Mouse (Mus musculus) kidney, postnatal 10 days (tissue): ENCODE measurements at regions not wholly inside any gene's neighbourhood (a gene's known extent, or its start where the extent isn't known, plus 50 kb on each side); places are given as distances from the start of the nearest gene placed in this dataset.

ENCODE experiments used
- DNase-seq: peaks from one replicate; pipeline ENCODE4 v3.0.0; 2021; ENCODE audit warnings: mixed read lengths

- DNase-seq: no peak
These were observed 417.3 kb upstream of the Mgmt start for GRCm38 (mm10) chr7:136477135-136477534.

- no peak for DNase-seq
These were observed 413.7 kb upstream of the Mgmt start for GRCm38 (mm10) chr7:136480641-136481202.

- no peak for DNase-seq
These were observed 411.2 kb upstream of the Mgmt start for GRCm38 (mm10) chr7:136483237-136483636.

GRCm38 (mm10) chr7:136487556-136487955, 406.9 kb upstream of the Mgmt start:
- DNase-seq: no peak

- DNase-seq: no peak
These were observed 399.6 kb upstream of the Mgmt start for GRCm38 (mm10) chr7:136494862-136495261.

GRCm38 (mm10) chr7:136496335-136497242, 397.8 kb upstream of the Mgmt start:
- DNase-seq: no peak

- DNase-seq: no peak
These were observed 394.4 kb upstream of the Mgmt start for GRCm38 (mm10) chr7:136500059-136500458.

- no peak for DNase-seq
These were observed 393.3 kb upstream of the Mgmt start for GRCm38 (mm10) chr7:136501094-136501493.

GRCm38 (mm10) chr7:136501855-136502847, 392.3 kb upstream of the Mgmt start:
- DNase-seq: peak; percentile 86

- DNase-seq: no peak
These were observed 383.0 kb upstream of the Mgmt start for GRCm38 (mm10) chr7:136511389-136511788.

GRCm38 (mm10) chr7:136515376-136515775, 379.0 kb upstream of the Mgmt start:
- DNase-seq: no peak

GRCm38 (mm10) chr7:136525821-136526220, 368.6 kb upstream of the Mgmt start:
- DNase-seq: no peak

GRCm38 (mm10) chr7:136530006-136530785, 364.2 kb upstream of the Mgmt start:
- no peak for DNase-seq

- DNase-seq: no peak
These were observed 363.1 kb upstream of the Mgmt start for GRCm38 (mm10) chr7:136531301-136531700.

GRCm38 (mm10) chr7:136541876-136542655, 352.3 kb upstream of the Mgmt start:
- no peak for DNase-seq

- DNase-seq: no peak
These were observed 351.5 kb upstream of the Mgmt start for GRCm38 (mm10) chr7:136542896-136543295.

- no peak for DNase-seq
These were observed 346.6 kb upstream of the Mgmt start for GRCm38 (mm10) chr7:136547837-136548236.

- DNase-seq: no peak
These were observed 338.0 kb upstream of the Mgmt start for GRCm38 (mm10) chr7:136556436-136556835.

- DNase-seq: no peak
These were observed 334.9 kb upstream of the Mgmt start for GRCm38 (mm10) chr7:136559536-136559935.

- DNase-seq: no peak
These were observed 323.5 kb upstream of the Mgmt start for GRCm38 (mm10) chr7:136570911-136571310.

- DNase-seq: no peak
These were observed 312.5 kb upstream of the Mgmt start for GRCm38 (mm10) chr7:136581896-136582295.
